Mouse (Mus musculus) cerebellum, adult (tissue): ENCODE measurements around the gene Cox7a2l.

ENCODE experiments used
- ATAC-seq: cut with Nextera tagmentation; 2 replicates; pipeline ENCODE4 v1.9.2; 2017; ENCODE audit warnings: mild to moderate bottlenecking, moderate library complexity, mixed read lengths; ENCODE audit not compliant: insufficient number of reproducible peaks, low FRiP score, low TSS enrichment

The Cox7a2l gene

GRCm38 (mm10) chr17:83517280-83518015 lies at the start of gene Cox7a2l:
Gene Cox7a2l (minus strand): TSS chr17:83517330.
- ATAC-seq: no peak

GRCm38 (mm10) chr17:83565506-83565905 lies 48.4 kb upstream of the Cox7a2l start:
- peak; percentile 81 for ATAC-seq

GRCm38 (mm10) chr17:83564119-83564820 lies 47.1 kb upstream of the Cox7a2l start:
- ATAC-seq: no peak

- ATAC-seq: no peak
These were observed 46.6 kb upstream of the Cox7a2l start for GRCm38 (mm10) chr17:83563703-83564111.

- ATAC-seq: no peak
These were observed 45.3 kb upstream of the Cox7a2l start for GRCm38 (mm10) chr17:83562153-83563010.

GRCm38 (mm10) chr17:83559081-83559480 lies 42.0 kb upstream of the Cox7a2l start:
- ATAC-seq: no peak

GRCm38 (mm10) chr17:83555836-83556235 lies 38.7 kb upstream of the Cox7a2l start:
- no peak for ATAC-seq

- ATAC-seq: no peak
These were observed 37.9 kb upstream of the Cox7a2l start for GRCm38 (mm10) chr17:83554997-83555396.

- peak; percentile 71 for ATAC-seq
These were observed 31.5 kb upstream of the Cox7a2l start for GRCm38 (mm10) chr17:83548501-83549233.

- ATAC-seq: no peak
These were observed 30.0 kb upstream of the Cox7a2l start for GRCm38 (mm10) chr17:83547145-83547544.

- ATAC-seq: no peak
These were observed 28.9 kb upstream of the Cox7a2l start for GRCm38 (mm10) chr17:83545756-83546742.

- no peak for ATAC-seq
These were observed 28.1 kb upstream of the Cox7a2l start for GRCm38 (mm10) chr17:83545259-83545658.

GRCm38 (mm10) chr17:83542424-83542823 lies 25.3 kb upstream of the Cox7a2l start:
- no peak for ATAC-seq

- ATAC-seq: no peak
These were observed 22.3 kb upstream of the Cox7a2l start for GRCm38 (mm10) chr17:83539262-83540037.

- ATAC-seq: no peak
These were observed 21.6 kb upstream of the Cox7a2l start for GRCm38 (mm10) chr17:83538694-83539093.

GRCm38 (mm10) chr17:83538141-83538540 lies 21.0 kb upstream of the Cox7a2l start:
- ATAC-seq: no peak

GRCm38 (mm10) chr17:83533150-83533549 lies 16.0 kb upstream of the Cox7a2l start:
- ATAC-seq: no peak
